Mouse (Mus musculus) natural killer cell, adult 2 months (primary cell): Measurements from ENCODE around the gene Sh3bgrl.

Source experiments
- DNase-seq, 2 experiments: peaks; one replicate each; pipeline ENCODE4 v3.0.0; 2022; ENCODE audit warnings: low spot score in 2 of 2

Sh3bgrl gene

GRCm38 (mm10) chrX:109132463-109132862 is 37.3 kb downstream of the Sh3bgrl start:
- DNase-seq, result no peak

- no peak for DNase-seq
These were observed 38.3 kb downstream of the Sh3bgrl start for GRCm38 (mm10) chrX:109133500-109133899.

- DNase-seq, result no peak
These were observed 41.1 kb downstream of the Sh3bgrl start for GRCm38 (mm10) chrX:109136306-109136705.

GRCm38 (mm10) chrX:109136820-109137219 is 41.7 kb downstream of the Sh3bgrl start:
- no peak for DNase-seq

GRCm38 (mm10) chrX:109137295-109137694 is 42.1 kb downstream of the Sh3bgrl start:
- no peak for DNase-seq

GRCm38 (mm10) chrX:109141337-109141870 is 46.2 kb downstream of the Sh3bgrl start:
- no peak for DNase-seq

- DNase-seq, result no peak
These were observed 47.1 kb downstream of the Sh3bgrl start for GRCm38 (mm10) chrX:109142281-109142680.

- no peak for DNase-seq
These were observed 50.6 kb downstream of the Sh3bgrl start for GRCm38 (mm10) chrX:109145779-109146178.

- no peak for DNase-seq
These were observed 51.9 kb downstream of the Sh3bgrl start for GRCm38 (mm10) chrX:109147108-109147507.

GRCm38 (mm10) chrX:109151228-109151627 is 56.1 kb downstream of the Sh3bgrl start:
- no peak for DNase-seq

GRCm38 (mm10) chrX:109160326-109160725 is 65.2 kb downstream of the Sh3bgrl start:
- no peak for DNase-seq

- DNase-seq, result no peak
These were observed 65.7 kb downstream of the Sh3bgrl start for GRCm38 (mm10) chrX:109160901-109161300.

- DNase-seq, result no peak
These were observed 79.9 kb downstream of the Sh3bgrl start for GRCm38 (mm10) chrX:109175038-109175437.

GRCm38 (mm10) chrX:109175470-109175869 is 80.3 kb downstream of the Sh3bgrl start:
- DNase-seq, result no peak

- DNase-seq, result no peak
These were observed 89.7 kb downstream of the Sh3bgrl start for GRCm38 (mm10) chrX:109184706-109185478.

GRCm38 (mm10) chrX:109189607-109190006 is 94.4 kb downstream of the Sh3bgrl start:
- DNase-seq, result no peak

GRCm38 (mm10) chrX:109190969-109191368 is 95.8 kb downstream of the Sh3bgrl start:
- DNase-seq, result peak; percentile 11 to 16

GRCm38 (mm10) chrX:109191436-109191835 is 96.3 kb downstream of the Sh3bgrl start:
- no peak for DNase-seq

GRCm38 (mm10) chrX:109196468-109196867 is 101.3 kb downstream of the Sh3bgrl start, which contains the start of gene Gm6377:
Gene Gm6377, plus strand, starts transcription at chrX:109196756.
- DNase-seq, result peak in 1 of 2 experiments; percentile 11

- no peak for DNase-seq
These were observed 112.7 kb downstream of the Sh3bgrl start for GRCm38 (mm10) chrX:109207843-109208242.

GRCm38 (mm10) chrX:109228720-109229119 is 133.6 kb downstream of the Sh3bgrl start:
- no peak for DNase-seq

- no peak for DNase-seq
These were observed 140.3 kb downstream of the Sh3bgrl start for GRCm38 (mm10) chrX:109235383-109236036.

GRCm38 (mm10) chrX:109238163-109238562 is 143.0 kb downstream of the Sh3bgrl start:
- no peak for DNase-seq
